Mouse (Mus musculus) layer of hippocampus, postnatal 14 days (tissue): ENCODE measurements around the gene Il17rb. TPM values are rescaled to one million over a fixed set of nuclear protein-coding genes. Genes with fewer than 3 reads are reported as not detected.

Source experiments
- DNase-seq, 2 experiments: peaks; one replicate each; pipeline ENCODE4 v3.0.0; 2021 to 2022; ENCODE audit warnings: low spot score in 2 of 2, mixed read lengths in 1 of 2
- long read RNA-seq, 2 experiments: library from polyadenylated mRNA; stranded (forward); transcript quantifications; one replicate each; pipeline ENCODE4 v2.0.0; 2021
- total RNA-seq, 2 experiments: library from RNA; stranded (reverse); gene quantifications; 2 replicates each; pipeline ENCODE4 v1.2.3; 2021

Il17rb gene
- total RNA-seq, result under 1 TPM; 0.71 to 0.76 TPM
- long read RNA-seq, experiment 1, result 0 reads
- long read RNA-seq, experiment 2, partial matches to known transcripts, result 0 of 3 reads
- long read RNA-seq, experiment 2, other reads (novel, unspliced or antisense), result 3 of 3 reads

DNA sequence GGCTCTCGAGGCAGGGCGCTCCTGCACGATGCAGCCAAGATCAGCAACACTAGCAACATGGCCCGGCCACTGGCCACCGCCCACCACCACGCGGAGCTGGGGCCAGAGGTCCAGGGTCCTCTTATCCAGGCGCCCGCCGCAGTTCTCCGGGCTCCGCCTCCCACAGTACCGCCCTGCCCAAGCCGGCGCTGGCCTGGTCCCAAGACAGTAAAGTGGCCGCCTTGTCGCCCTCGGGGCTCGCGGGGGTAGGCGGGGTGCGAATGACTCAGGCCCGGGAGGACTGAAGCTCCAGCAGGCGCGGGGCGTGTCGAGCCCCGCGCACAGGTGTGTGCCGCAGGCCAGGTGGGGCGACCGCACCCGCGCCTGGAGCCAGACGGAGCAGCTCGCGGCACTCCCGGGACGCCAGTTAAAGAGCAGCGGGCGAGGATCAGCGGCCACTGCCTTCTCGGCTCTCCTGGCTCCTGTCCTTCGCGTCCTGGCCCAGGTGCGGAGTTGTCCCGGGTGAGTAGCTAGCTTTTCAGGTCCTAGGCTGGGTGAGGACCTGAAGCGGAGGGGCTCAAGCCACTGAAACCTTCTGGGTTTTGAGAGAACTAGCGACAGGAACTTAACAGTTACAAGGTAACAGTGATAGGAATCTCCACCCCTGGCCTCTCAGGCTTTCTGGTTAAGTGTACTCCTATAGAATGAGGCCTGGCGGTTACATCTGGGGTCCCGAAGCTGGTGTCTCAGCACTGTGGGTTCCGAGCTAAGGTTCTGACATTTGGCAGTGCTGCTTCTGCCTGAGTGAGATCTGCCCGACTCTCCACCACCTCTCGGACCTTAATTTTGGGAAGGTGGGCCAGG is at the start of gene Il17rb, which contains the start of gene Chdh:
TSS of gene Il17rb (minus strand) at position 164 of the 843 bp plus-strand sequence.
TSS of gene Chdh (plus strand) at position 291 of the 843 bp plus-strand sequence.
- DNase-seq, result no peak

DNA sequence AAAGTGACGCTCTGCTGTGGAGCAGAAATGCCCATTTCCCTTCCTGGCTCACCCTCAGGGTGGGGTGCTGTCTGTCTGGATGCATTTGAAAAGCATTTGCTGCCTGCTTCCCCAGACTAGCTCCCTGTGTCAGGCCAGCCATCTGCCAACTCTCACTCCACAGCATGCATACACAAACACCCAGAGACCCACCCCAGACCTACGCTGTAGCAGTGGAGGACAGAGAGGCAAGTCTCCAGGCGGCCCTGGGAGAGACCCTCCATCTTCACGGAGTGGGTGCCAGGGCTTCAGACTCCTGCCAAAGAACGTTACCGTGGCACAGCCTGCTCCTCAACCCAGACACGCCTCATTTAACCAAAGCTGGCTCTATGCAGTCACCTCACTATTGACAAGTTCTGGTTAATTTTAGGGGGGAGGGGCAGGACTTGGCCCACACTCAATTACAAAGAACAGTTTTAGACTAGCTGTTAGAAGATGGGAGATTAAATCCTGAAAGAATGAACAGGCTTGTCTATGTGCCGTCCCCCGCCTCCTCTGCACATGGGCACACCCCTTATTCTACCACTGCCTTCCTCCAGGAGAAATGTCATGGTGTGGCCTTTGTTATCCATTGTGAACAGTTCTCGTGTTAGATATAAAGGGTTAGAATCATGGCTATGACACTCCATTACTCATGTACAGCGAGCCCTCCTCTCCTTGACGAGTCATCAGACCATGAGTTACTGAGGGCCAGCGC is 47.5 kb upstream of the Il17rb start:
- peak; percentile 51 to 67 for DNase-seq

DNA sequence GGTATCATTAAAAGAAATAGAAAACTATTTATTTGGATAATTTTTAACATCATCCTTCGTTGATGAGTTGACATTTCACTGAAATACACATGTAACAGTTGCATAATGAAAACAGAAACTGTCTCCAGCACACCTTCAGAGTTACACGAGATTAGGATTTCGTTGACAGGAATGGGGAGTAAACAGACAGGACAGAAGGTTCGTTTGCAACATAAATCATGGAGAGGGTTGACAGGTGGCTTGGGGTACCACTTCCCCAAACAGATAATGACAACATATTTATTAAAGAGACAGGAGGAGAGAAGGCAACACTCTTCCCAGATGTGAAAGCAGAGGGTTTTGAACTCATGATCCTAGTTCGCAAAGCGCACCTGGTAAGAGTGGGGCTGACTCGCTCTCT is 46.2 kb upstream of the Il17rb start:
- DNase-seq, result no peak

DNA sequence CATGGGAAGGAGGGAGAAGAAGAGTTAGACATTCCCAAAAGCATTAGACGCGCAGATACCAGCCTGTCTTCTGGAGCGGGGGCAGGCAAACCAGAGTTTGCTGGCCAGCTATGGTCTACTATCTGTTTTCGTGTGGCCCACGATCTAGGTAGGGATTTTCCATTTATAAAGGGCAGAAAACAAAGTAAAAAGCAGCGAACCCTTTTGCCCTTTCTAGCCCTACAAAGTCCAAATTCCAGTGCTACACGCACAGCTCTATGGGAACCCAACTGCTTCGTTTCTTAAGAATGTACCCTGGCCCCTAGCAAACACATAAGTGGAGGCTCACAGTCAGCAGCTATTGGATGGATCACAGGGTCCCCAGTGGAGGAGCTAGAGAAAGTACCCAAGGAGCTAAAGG is 41.6 kb upstream of the Il17rb start:
- DNase-seq, result no peak

DNA sequence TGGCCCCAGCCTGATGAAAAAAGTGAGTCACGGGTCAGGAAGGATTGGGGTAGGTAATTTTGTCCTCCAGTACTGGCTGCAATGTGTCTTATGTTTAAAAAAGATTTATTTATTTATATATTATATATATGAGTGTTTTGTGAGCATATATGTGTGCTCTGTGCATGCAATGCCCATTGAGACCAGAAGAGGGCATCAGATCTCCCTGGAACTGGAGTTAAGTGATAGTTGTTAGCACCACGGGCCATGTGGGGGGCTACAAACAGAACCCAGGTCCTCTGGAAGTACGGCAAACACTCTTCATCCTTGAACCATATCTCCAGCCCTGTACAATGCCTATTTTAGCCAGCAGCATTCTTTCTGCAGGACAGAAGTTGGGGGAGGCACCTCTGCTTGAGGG is 39.4 kb upstream of the Il17rb start:
- no peak for DNase-seq

DNA sequence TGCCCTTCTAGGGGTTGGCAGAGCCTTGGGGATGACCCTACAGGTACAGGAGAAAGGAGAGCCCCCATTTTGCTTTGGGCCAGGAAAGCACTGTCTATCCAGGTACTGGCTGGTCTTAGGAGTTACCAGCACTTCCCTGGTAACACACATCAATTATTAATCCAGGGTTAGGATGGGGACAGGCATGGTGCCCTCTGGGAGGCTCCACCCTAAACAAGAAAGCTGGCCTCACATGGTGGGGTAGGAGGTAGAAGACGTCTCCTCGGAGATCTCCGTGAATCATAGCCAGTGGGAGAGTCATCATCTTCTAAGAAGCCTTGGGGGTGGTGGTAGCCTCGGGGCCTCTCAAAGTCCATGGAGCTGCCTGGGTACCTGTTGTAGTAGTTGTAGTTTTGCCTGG is 38.3 kb upstream of the Il17rb start:
- no peak for DNase-seq

DNA sequence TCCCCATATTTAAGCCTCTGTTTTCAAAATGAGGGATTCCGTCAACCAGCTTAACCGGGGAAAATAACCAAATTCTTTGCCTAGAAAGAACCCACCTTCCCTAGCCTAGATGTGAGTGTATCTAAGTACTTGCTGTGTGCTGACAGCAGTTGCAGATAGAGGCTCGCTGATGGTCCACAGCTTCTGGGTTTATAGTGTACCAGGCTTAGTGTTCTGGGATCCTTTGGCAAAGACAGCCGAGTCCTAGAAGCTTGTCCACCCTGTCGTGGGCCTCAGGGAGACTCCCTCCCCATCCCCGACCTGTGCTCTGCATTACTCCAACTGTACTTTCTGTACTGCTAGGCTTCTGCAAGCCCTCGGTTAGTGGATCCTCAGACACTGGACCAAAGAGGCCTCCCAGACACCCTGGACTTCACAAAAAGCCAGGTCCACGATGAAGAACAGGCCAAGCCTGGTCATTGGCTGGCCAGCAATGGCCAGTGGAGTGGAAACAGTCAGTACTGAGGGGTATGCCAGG is 37.1 kb upstream of the Il17rb start:
- DNase-seq, result no peak

DNA sequence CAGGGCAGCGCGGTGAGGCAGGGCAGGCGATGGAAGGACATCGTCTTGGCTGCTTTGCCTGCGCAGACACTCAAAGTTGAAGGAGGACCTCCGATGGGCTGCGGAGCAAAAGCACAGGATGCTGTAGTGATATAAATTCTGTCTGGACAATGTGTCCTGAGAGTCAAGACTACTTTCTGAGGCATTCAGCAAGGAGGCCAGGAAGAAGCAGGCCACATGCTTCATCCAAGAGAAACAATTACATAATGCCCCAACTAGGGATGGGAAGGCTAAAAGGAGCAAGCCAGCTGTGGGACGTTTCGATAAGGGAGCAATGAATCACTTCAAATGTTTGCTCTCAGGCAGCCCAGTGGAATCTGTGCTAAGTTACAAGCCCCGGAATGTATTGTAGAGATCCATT is 36.5 kb upstream of the Il17rb start:
- no peak for DNase-seq

DNA sequence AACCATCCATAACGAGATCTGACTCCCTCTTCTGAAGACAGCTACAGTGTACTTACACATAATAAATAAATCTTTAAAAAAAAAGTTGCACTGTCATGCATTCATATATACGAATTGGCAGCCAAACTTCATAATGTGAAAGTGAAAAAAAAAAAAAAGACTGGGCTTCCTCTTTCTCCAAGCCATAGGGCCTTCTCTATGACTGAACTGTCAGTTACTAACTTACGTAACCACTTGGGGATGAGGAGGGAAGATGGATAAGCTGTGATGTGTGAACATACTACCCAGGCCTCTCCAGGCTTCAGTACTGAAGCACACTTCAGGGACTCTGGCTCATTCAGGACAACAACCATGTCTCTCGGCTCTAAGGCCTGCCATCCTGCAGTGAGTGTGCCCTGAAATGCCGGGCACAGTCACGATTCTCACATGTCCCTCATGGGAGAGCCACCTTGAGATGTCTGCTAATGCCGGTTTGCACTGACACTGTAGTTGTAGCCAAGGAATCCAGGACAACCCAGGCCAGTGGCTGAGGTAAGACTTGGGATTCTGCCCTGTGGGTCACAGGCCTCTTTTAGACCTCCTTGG is 34.8 kb upstream of the Il17rb start:
- no peak for DNase-seq

DNA sequence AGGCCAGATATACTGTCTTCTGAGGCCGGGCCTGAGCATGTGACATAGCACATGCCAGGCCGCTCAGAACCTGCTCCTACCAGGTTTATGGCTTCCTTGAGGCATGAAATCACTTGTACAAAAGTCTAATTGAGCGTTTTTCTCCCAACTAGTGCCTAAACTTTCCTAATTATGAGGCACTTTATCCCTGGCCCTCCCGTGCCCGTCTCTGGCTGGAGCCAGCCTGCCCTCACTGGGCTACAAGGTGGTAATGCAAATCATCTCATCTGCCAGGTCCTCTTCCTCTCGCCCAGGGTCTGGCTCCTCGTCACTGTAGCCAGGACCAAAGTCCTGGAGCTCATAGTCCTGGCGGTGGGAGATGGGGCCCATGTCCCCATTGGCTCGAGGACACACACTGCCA is 33.1 kb upstream of the Il17rb start:
- DNase-seq, result no peak

DNA sequence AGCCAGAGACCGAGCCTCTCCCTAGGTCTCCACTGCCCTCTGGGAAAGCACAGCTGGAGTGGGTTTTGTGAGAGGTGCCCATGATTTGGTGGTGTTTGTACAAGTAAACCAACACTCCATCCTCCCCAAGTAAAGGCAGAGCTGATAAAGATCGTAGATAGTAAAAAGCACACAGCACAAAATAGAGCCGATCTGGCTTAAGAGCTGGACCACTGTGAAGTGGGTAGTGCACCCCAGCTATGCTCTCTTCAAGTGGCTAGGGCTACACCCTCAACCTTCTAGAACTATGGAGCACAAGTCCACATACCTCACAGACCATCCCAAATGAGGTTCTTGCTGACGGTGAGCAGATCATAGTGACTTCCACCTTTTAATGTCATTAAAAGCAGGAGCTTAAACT is 30.7 kb upstream of the Il17rb start:
- no peak for DNase-seq

DNA sequence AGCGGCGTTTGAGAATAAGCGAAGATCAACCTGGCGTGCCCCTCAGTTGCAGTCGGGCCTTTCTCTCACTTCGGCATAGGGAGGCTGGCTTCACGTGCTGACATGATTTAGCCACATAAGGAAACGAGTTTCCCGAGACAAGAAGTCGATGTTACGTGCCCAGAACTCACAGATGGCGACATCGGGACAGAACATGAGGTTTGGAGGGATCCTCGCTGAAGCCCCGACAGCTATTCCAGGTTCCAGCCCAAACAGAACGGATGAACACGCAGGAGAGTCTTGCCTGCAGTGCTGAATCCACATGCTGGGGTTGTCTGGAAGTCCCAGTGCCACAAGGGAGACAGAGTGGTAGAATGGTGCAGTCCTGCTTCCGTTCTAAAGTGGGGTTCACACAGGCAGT is 29.7 kb upstream of the Il17rb start:
- peak; percentile 46 to 84 for DNase-seq

DNA sequence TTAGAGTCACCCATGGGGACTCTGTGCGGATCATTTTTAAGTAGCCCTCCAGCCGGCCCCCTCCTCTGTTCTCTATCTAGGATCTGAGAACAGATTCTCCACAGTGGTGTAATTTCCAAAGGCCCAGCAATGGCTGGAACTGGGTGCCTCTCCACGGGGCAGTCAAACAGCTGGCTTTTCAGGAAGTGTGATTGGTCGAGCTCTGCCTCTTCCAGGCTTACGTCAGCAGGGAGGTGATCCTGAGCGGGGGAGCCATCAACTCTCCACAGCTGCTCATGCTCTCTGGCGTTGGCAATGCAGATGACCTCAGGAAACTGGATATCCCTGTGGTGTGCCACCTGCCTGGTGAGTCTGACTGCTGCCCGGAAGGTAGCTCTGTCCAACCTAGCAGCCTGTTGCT is 24.7 kb upstream of the Il17rb start:
- DNase-seq, result no peak

DNA sequence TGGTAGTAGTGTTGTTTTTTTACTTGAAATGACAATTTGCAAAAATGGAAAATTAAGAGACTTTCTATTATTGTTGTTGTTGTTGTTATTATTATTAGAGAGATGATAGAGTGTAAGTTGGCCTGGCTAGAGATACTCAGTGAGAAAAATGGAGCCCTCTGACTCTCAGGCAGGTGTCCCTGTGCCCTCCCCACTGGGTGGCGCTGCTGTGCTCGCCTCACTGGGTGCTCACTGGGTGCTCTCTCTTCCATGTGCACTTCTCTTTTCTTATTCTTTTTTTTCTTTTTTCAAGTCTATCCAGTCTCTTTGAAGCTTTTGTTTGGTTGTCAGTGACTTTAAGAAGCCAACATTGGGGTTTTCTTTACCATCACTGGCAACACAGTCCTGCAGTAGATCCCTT is 18.7 kb upstream of the Il17rb start:
- no peak for DNase-seq

DNA sequence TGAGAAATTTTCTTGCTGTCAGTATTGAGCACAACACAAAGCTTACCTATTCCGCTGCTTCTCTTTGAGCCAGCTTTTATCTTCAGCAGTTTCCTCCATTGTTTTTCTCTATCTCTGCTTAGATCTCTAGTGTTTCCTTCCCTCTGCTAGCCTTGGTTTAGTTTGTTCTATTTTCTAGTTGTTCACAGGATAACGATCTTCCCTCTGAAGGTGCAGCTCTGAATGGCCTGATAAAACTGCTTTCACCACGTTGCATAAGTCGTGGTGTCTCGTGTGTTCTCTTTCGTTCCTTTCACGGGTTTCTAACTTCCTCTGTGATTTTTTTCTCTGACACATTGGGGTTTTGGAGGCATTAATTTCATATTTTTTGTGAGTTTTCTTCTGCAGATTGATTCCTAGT is 15.7 kb upstream of the Il17rb start:
- no peak for DNase-seq

DNA sequence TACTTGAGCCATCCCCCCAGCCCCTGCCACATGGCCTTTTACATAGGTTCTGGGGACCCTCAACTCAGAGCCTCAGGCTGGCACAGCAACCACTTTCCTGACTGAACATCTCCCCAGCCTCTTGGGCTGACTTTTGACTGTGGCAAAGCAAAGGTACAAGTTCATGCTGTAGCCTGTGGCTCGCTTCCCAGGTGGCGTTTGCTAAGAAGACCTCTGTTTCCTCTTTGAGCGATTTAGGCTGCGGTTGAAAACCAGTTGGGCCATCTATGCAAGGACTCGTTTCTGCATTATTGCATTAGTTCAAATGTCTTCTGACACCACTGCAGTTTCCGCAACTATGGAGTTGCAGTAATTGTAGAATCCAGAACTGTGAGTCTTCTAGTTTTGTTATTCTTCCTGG is 13.8 kb upstream of the Il17rb start:
- no peak for DNase-seq

DNA sequence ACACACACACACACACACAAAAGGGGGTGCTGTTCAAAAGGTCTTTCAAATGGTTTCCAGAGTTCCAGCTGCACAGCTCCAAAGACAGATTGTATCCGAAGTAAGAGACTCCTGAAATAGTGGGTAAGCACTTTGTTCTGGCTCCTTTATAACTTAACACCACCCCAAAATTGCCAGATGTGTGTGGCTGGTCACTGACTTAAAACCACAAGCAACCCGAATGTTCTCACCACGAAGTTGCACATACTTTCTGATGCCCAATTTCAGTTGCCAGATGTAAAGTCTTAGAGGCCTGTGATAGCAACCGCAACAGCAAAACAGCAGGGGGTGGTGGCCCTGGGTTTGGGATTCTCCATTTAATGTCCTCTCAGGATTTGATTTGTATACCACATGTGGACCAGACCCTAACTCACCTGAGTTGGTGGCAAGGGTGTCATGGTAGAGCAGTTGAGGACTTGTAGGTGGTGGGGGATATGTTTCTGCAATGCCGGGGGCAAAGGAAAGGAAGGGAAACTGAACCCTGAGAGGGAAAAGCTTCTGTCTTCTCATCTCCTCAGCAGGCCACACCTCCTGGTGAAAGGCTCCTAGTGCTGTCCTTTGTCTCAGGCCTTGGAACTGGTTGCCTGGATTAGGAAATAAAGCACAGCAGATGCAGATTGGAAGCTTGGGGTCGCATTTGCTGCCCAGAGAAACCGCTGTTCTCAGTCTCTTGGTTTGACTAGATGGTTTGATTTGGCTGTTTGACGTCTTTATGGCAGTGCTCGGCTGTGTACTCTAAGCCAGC is 11.3 kb upstream of the Il17rb start:
- DNase-seq, result no peak

DNA sequence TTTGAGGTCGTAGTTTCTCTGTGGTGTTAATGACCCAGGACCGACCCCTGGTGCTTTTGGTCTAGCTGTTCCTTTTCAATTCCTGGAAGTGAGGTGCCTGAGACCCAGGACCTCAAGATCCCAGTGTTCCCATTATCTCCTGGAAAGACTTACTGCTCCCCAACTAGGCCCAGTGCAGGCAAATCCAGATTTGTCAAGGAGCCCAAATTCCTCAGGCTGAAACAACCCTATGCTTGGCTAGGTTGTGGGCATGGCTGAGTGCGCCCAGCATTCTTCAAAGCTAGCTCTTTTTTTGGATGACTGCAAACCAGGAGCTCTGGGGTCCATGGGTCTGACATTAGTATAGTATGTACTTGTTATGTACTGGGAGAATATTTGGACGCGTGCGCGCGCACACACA is 10.7 kb upstream of the Il17rb start:
- DNase-seq, result no peak

DNA sequence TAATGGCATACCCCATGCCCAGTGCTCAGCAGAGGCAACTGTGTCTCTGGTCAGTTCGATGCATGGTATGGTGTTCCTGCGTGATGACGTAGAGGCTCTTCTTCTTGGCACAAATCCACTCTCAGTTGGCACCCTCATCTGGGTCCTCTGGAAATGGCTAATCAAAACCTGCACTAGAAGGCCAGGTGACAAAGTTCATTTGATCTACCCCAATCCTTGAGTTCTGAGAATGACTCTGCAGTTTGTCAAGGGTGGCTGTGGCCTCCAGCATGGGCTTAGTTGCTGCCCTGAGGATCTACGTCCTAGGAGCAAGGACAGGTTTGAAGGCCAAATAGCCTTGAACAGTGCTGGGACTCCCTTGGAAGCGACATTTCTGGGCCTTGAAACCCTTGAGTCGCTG is 10.2 kb upstream of the Il17rb start:
- no peak for DNase-seq

DNA sequence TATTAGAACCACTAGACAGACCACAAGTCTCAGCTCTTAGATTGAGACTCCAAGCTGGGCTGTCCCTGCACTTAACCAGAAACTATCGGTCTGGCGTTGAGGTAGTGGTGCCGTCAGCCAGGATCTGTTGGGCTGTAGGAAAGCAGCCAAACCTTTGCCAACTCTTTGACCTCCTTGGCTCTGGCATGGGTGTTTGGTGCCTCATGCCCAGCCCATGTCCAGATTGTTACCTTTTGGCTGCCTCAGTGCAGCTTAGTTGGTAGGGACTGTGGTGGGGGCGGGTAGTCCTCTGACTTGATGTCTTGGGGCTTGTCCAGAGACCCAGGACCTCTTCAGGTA is 9.7 kb upstream of the Il17rb start:
- no peak for DNase-seq

DNA sequence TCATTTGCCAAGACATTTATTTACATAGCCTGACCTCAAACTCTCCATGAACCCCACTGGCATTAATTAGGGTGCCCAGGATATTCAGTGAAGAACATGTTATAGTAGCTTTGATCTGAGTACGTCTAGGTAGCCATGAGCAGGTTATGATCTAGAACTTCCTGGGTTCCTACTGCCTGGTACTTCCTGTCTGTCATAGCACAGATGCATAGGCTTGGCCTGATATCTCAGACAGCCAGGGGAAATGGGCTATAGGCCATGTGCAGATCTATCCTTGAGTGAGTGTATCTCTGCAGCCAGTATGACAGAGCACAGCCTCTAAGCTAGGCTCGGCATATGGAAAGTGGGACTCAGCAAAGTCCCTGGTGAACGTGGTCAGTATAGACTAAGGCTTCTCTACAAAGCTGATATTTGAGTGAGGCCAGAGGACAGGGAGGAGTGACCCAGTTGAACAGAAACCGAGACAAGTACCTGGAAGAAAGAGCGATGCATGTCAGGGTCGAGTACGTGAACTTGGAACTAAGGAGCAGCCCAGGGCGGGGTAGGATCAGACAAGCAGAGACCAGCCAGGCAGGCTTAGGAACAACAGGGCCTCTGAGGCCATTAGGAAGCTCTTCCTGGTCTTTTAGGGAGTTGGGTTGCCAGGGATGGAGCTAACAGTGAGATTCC is 9.2 kb upstream of the Il17rb start:
- no peak for DNase-seq
